Mouse (Mus musculus) midbrain, embryonic 15.5 days (tissue): Measurements from ENCODE around the gene Akap10. TPM values are rescaled to one million over a fixed set of nuclear protein-coding genes. Genes with fewer than 3 reads are reported as not detected.
A peak's percentile ranks its signal among the peaks of the same experiment; 100 is the strongest.

Source experiments
- ATAC-seq: fragments of 200-750 bp; cut with Nextera tagmentation; replicated peaks from 2 replicates; pipeline ENCODE4 v1.8.0; 2017; ENCODE audit warnings: moderate TSS enrichment
- H3K27ac ChIP-seq: fragments of 300-500 bp; sonication (generic); 2 replicates; pipeline ENCODE4 v1.5.1; 2015; ENCODE audit warnings: mild to moderate bottlenecking, inconsistent platforms
- H3K27me3 ChIP-seq: fragments of 300-500 bp; sonication (generic); replicated peaks from 2 replicates; pipeline ENCODE4 v1.6.1; 2015; ENCODE audit warnings: inconsistent platforms
- H3K36me3 ChIP-seq: fragments of 300-500 bp; sonication (generic); replicated peaks from 2 replicates; pipeline ENCODE4 v1.6.1; 2015; ENCODE audit warnings: inconsistent platforms
- H3K4me1 ChIP-seq: fragments of 300-500 bp; sonication (generic); 2 replicates; pipeline ENCODE4 v1.6.1; 2015; ENCODE audit warnings: inconsistent platforms
- H3K4me2 ChIP-seq: fragments of 300-500 bp; sonication (generic); 2 replicates; pipeline ENCODE4 v1.6.1; 2015; ENCODE audit warnings: inconsistent platforms, mild to moderate bottlenecking, moderate library complexity
- H3K4me3 ChIP-seq: fragments of 300-500 bp; sonication (generic); 2 replicates; pipeline ENCODE4 v1.5.1; 2015; ENCODE audit warnings: mild to moderate bottlenecking, inconsistent platforms
- H3K9ac ChIP-seq: fragments of 300-500 bp; sonication (generic); 2 replicates; pipeline ENCODE4 v1.6.1; 2015; ENCODE audit warnings: mild to moderate bottlenecking, inconsistent platforms
- H3K9me3 ChIP-seq: fragments of 300-500 bp; sonication (generic); 2 replicates; pipeline ENCODE4 v1.6.1; 2016; ENCODE audit warnings: inconsistent platforms
- WGBS: fragments of 180-500 bp; shearing (Covaris S2); methylation state at CpG from one replicate; pipeline ENCODE4 v1.1.7; 2015; ENCODE audit warnings: mixed read lengths; 5-methylcytosine and 5-hydroxymethylcytosine counted together
- polyA plus RNA-seq: library from polyadenylated mRNA; unstranded; fragments of >200 nt; fragmentation: Nextera tagmentation; extraction: Ambion mirVana; gene quantifications from 2 replicates; pipeline ENCODE4 v1.2.1, GENCODE M21; 2015

The Akap10 gene
- polyA plus RNA-seq, 1 experiment from 2014 or later = 13.6 TPM

- Histone ChIP-seq H3K27me3 (no peaks in the 10 kb centered on the region), H3K4me3 (peak overlapping the region; percentile 99), H3K4me2 (peak overlapping the region; percentile 64), H3K27ac (peak overlapping the region; percentile 98), H3K9me3 (no peaks in the 10 kb centered on the region), H3K9ac (peak overlapping the region; percentile 85), H3K36me3 (no peaks in the 10 kb centered on the region), H3K4me1 (peaks cover 24% of the 10 kb centered on the region)
- peak; percentile 70 for ATAC-seq
- 2% methylated on average over 46 of the region's 47 CpGs for WGBS
These were observed 542 bp downstream of the Akap10 start for GRCm38 (mm10) chr11:61929323-61930097.

GRCm38 (mm10) chr11:61923309-61923708, 6.7 kb downstream of the Akap10 start:
- no peak for ATAC-seq
- Histone ChIP-seq H3K9ac (no peak overlapping the region), H3K4me2 (no peak overlapping the region), H3K27me3 (no peaks in the 10 kb centered on the region), H3K4me1 (peaks cover 2% of the 10 kb centered on the region; the same call in 1 of the 2 replicates), H3K9me3 (no peaks in the 10 kb centered on the region), H3K27ac (no peak overlapping the region), H3K36me3 (0 out of 2 replicates have a peak, but pooled peaks cover 4% of the 10 kb centered on the region), H3K4me3 (no peak overlapping the region)
- 89% methylated on average over 1 of the region's 1 CpGs for WGBS

GRCm38 (mm10) chr11:61919702-61920101, 10.3 kb downstream of the Akap10 start:
- Histone ChIP-seq H3K9ac (no peak overlapping the region), H3K4me3 (no peak overlapping the region), H3K9me3 (no peaks in the 10 kb centered on the region), H3K4me2 (no peak overlapping the region), H3K27me3 (no peaks in the 10 kb centered on the region), H3K4me1 (no peaks in the 10 kb centered on the region), H3K36me3 (peaks cover 16% of the 10 kb centered on the region), H3K27ac (no peak overlapping the region)
- no peak for ATAC-seq
- 91% methylated on average over 3 of the region's 3 CpGs for WGBS

GRCm38 (mm10) chr11:61908315-61908714, 21.7 kb downstream of the Akap10 start:
- Histone ChIP-seq H3K27me3 (no peaks in the 10 kb centered on the region), H3K4me1 (no peaks in the 10 kb centered on the region), H3K9me3 (no peaks in the 10 kb centered on the region), H3K27ac (no peak overlapping the region), H3K4me3 (no peak overlapping the region), H3K9ac (no peak overlapping the region), H3K36me3 (peaks cover 13% of the 10 kb centered on the region), H3K4me2 (no peak overlapping the region)
- no peak for ATAC-seq

- no peaks in the 10 kb centered on the region for H3K4me1 ChIP-seq
- H3K9ac ChIP-seq = no peak overlapping the region
- no peak overlapping the region for H3K27ac ChIP-seq
- no peak overlapping the region for H3K4me2 ChIP-seq
- no peaks in the 10 kb centered on the region for H3K9me3 ChIP-seq
- H3K36me3 ChIP-seq = peaks cover 15% of the 10 kb centered on the region
- no peak for ATAC-seq
- WGBS = 81% methylated on average over 5 of the region's 5 CpGs
- no peaks in the 10 kb centered on the region for H3K27me3 ChIP-seq
- no peak overlapping the region for H3K4me3 ChIP-seq
These were observed 47.9 kb downstream of the Akap10 start for GRCm38 (mm10) chr11:61882183-61882582.

GRCm38 (mm10) chr11:61879921-61880320, 50.1 kb downstream of the Akap10 start:
- ATAC-seq = no peak
- no peaks in the 10 kb centered on the region for H3K27me3 ChIP-seq
- peaks cover 18% of the 10 kb centered on the region for H3K36me3 ChIP-seq
- H3K27ac ChIP-seq = no peak overlapping the region
- no peak overlapping the region for H3K9ac ChIP-seq
- no peaks in the 10 kb centered on the region for H3K4me1 ChIP-seq
- H3K4me2 ChIP-seq = no peak overlapping the region
- H3K4me3 ChIP-seq = no peak overlapping the region
- no peaks in the 10 kb centered on the region for H3K9me3 ChIP-seq

GRCm38 (mm10) chr11:61871881-61872280, 58.2 kb downstream of the Akap10 start:
- no peaks in the 10 kb centered on the region for H3K9me3 ChIP-seq
- H3K9ac ChIP-seq = no peak overlapping the region
- H3K36me3 ChIP-seq = peaks cover 43% of the 10 kb centered on the region
- H3K4me3 ChIP-seq = no peak overlapping the region
- ATAC-seq = no peak
- no peaks in the 10 kb centered on the region for H3K4me1 ChIP-seq
- 92% methylated on average over 5 of the region's 5 CpGs for WGBS
- no peak overlapping the region for H3K27ac ChIP-seq
- no peak overlapping the region for H3K4me2 ChIP-seq
- H3K27me3 ChIP-seq = no peaks in the 10 kb centered on the region

- H3K4me1 ChIP-seq = no peaks in the 10 kb centered on the region
- H3K4me2 ChIP-seq = no peak overlapping the region
- ATAC-seq = no peak
- H3K27me3 ChIP-seq = no peaks in the 10 kb centered on the region
- no peak overlapping the region for H3K4me3 ChIP-seq
- H3K9ac ChIP-seq = no peak overlapping the region
- no peak overlapping the region for H3K27ac ChIP-seq
- H3K9me3 ChIP-seq = no peaks in the 10 kb centered on the region
- H3K36me3 ChIP-seq = peaks cover 11% of the 10 kb centered on the region; the same call in 1 of the 2 replicates
These were observed 63.2 kb downstream of the Akap10 start for GRCm38 (mm10) chr11:61866856-61867255.

- Histone ChIP-seq H3K27me3 (no peaks in the 10 kb centered on the region), H3K27ac (no peak overlapping the region)
- 76% methylated on average over 6 of the region's 6 CpGs for WGBS
These were observed 68.1 kb downstream of the Akap10 start for GRCm38 (mm10) chr11:61861781-61862547.

GRCm38 (mm10) chr11:61859316-61859715, 70.7 kb downstream of the Akap10 start:
- no peak for ATAC-seq
- no peak overlapping the region for H3K9ac ChIP-seq
- H3K27ac ChIP-seq = no peak overlapping the region
- no peak overlapping the region for H3K4me2 ChIP-seq
- H3K4me3 ChIP-seq = no peak overlapping the region
- H3K4me1 ChIP-seq = peaks cover 4% of the 10 kb centered on the region; the same call in 1 of the 2 replicates
- no peaks in the 10 kb centered on the region for H3K36me3 ChIP-seq
- 88% methylated on average over 1 of the region's 1 CpGs for WGBS
- no peaks in the 10 kb centered on the region for H3K27me3 ChIP-seq
- no peaks in the 10 kb centered on the region for H3K9me3 ChIP-seq

More at GRCm38 (mm10) chr11:61861781-61862547, 68.1 kb downstream of the Akap10 start:
- no peaks in the 10 kb centered on the region for H3K9me3 ChIP-seq
- no peaks in the 10 kb centered on the region for H3K36me3 ChIP-seq
- H3K4me2 ChIP-seq = no peak overlapping the region
- no peak for ATAC-seq
- H3K9ac ChIP-seq = no peak overlapping the region
- no peaks in the 10 kb centered on the region for H3K4me1 ChIP-seq
- no peak overlapping the region for H3K4me3 ChIP-seq

- H3K4me3 ChIP-seq = peak overlapping the region; percentile 85
- H3K36me3 ChIP-seq = no peaks in the 10 kb centered on the region
- H3K4me1 ChIP-seq = peaks cover 24% of the 10 kb centered on the region
- no peak for ATAC-seq
- WGBS = 45% methylated on average over 6 of the region's 6 CpGs
- peak overlapping the region; percentile 99 for H3K9ac ChIP-seq
- H3K4me2 ChIP-seq = peak overlapping the region; percentile 73
- peak overlapping the region; percentile 97 for H3K27ac ChIP-seq
- no peaks in the 10 kb centered on the region for H3K9me3 ChIP-seq
- no peaks in the 10 kb centered on the region for H3K27me3 ChIP-seq
These were observed 74.5 kb downstream of the Akap10 start for GRCm38 (mm10) chr11:61855539-61855938.

- H3K36me3 ChIP-seq = no peaks in the 10 kb centered on the region
- H3K4me1 ChIP-seq = peaks cover 29% of the 10 kb centered on the region
- no peaks in the 10 kb centered on the region for H3K27me3 ChIP-seq
- H3K4me2 ChIP-seq = peak within 1 kb of the TSS; percentile 73
- H3K27ac ChIP-seq = peak within 1 kb of the TSS; percentile 97
- peak; percentile 95 for ATAC-seq
- under 1% methylated on average over 58 of the region's 58 CpGs for WGBS
- peak within 1 kb of the TSS; percentile 85 for H3K4me3 ChIP-seq
- H3K9ac ChIP-seq = peak within 1 kb of the TSS; percentile 99
- no peaks in the 10 kb centered on the region for H3K9me3 ChIP-seq
These were observed 75.1 kb downstream of the Akap10 start, which contains the start of gene Ulk2 for GRCm38 (mm10) chr11:61854988-61855411. Gene Ulk2 (minus strand): TSS chr11:61855073.
